In genomic region chr6:115764179-115764578, GRCm38 (mm10) we compare ENCODE assay signal across 8 mouse cellular contexts. TPM values are rescaled to one million over a fixed set of nuclear protein-coding genes. Genes with fewer than 3 reads are reported as not detected.
A peak's percentile ranks its signal among the peaks of the same experiment; 100 is the strongest.
DNase-seq lines count a peak whose midpoint lies in the region; ATAC-seq and TF ChIP-seq lines count a peak whose summit lies in the region.

No protein-coding gene starts in this region.

- ATAC-seq in intestine, embryonic 14.5 days (replicated peaks; ENCODE audit: low FRiP score, low TSS enrichment, low read depth), result peak; percentile 86
- ATAC-seq in midbrain, postnatal 0 days (ENCODE audit: low FRiP score), result peak; percentile 92

- H3K4me2 ChIP-seq in intestine, embryonic 14.5 days (ENCODE audit: low read length), result peak overlapping the region; percentile 33
- H3K4me2 ChIP-seq in midbrain, postnatal 0 days (ENCODE audit: low read depth, low read length, poor library complexity, severe bottlenecking), result no peak overlapping the region

- H3K27me3 ChIP-seq in intestine, embryonic 14.5 days (replicated peaks; ENCODE audit: control insufficient read depth, insufficient read depth, low read length), result no peaks in the 10 kb centered on the region
- H3K27me3 ChIP-seq in midbrain, postnatal 0 days (ENCODE audit: insufficient read depth, low read length), result no peaks in the 10 kb centered on the region

- no peak overlapping the region for H3K4me3 ChIP-seq in intestine, embryonic 14.5 days (ENCODE audit: low read depth, low read length)
- H3K4me3 ChIP-seq in midbrain, postnatal 0 days (ENCODE audit: low read depth, low read length), result no peak overlapping the region

- 8% methylated on average over 7 of the region's 7 CpGs for WGBS in intestine, embryonic 14.5 days
- WGBS in midbrain, postnatal 0 days, result 10% methylated on average over 7 of the region's 7 CpGs

- peak; percentile 55 to 72 for DNase-seq in frontal cortex, postnatal 10 days (ENCODE audit: low spot score in 2 of 2)
- no peak for DNase-seq in frontal cortex, postnatal 25 days (ENCODE audit: low spot score in 2 of 2)
- peak; percentile 28 for DNase-seq in adrenal gland, postnatal 25 days
- DNase-seq in gastrocnemius, postnatal 4 days (ENCODE audit: low spot score in 2 of 2), result peak; percentile 39 to 65
- peak; percentile 81 for DNase-seq in intestine, embryonic 14.5 days (ENCODE audit: low spot score)
- DNase-seq in liver, result peak; percentile 66
- DNase-seq in midbrain, postnatal 0 days (ENCODE audit: low spot score), result peak; percentile 95
- peak; percentile 78 for DNase-seq in thymus, postnatal 0 days (ENCODE audit: low spot score)

- peak overlapping the region; percentile 90 for H3K27ac ChIP-seq in intestine, embryonic 14.5 days (ENCODE audit: low read depth)
- H3K27ac ChIP-seq in midbrain, postnatal 0 days (ENCODE audit: low read depth, low read length), result peak overlapping the region; percentile 44

- peaks cover 20% of the 10 kb centered on the region for H3K4me1 ChIP-seq in intestine, embryonic 14.5 days (replicated peaks; ENCODE audit: control insufficient read depth, insufficient read depth, low read length)
- H3K4me1 ChIP-seq in midbrain, postnatal 0 days (ENCODE audit: insufficient read depth, low read length), result peaks cover 3% of the 10 kb centered on the region; the same call in 1 of the 2 replicates

- H3K9ac ChIP-seq in intestine, embryonic 14.5 days (ENCODE audit: low read length), result peak overlapping the region; percentile 32
- no peak overlapping the region for H3K9ac ChIP-seq in midbrain, postnatal 0 days (replicated peaks; ENCODE audit: low read length, poor library complexity, severe bottlenecking)

- no peaks in the 10 kb centered on the region for H3K9me3 ChIP-seq in intestine, embryonic 14.5 days (ENCODE audit: control insufficient read depth, low read length)
- H3K9me3 ChIP-seq in midbrain, postnatal 0 days (ENCODE audit: low read length), result no peaks in the 10 kb centered on the region

- 0 out of 2 replicates have a peak, but pooled peaks have one; percentile 5 for TF ChIP-seq CTCF in midbrain, postnatal 0 days (IDR thresholded peaks at IDR 0.05)

- no peaks in the 10 kb centered on the region for H3K36me3 ChIP-seq in intestine, embryonic 14.5 days (ENCODE audit: control insufficient read depth, insufficient read depth, low read length)
- H3K36me3 ChIP-seq in midbrain, postnatal 0 days (ENCODE audit: insufficient read depth, low read length), result no peaks in the 10 kb centered on the region

RNA-seq across cellular contexts. Expression of gene Tmem40, which starts 2.0 kb away (rescaled TPM):
- not detected in 2 replicates for total RNA-seq in adrenal gland, postnatal 25 days (2021)
- under 1 TPM; 0.66 to 0.73 TPM for total RNA-seq in gastrocnemius, postnatal 4 days (2021)
- 0.48 and 0.51 TPM in 2 replicates for polyA plus RNA-seq in intestine, embryonic 14.5 days (2014; fragmentation: Nextera tagmentation; extraction: Ambion mirVana)
- total RNA-seq in midbrain, postnatal 0 days (2014; rRNA removed), result 0.99 and 1.5 TPM in 2 replicates
- polyA plus RNA-seq in midbrain, postnatal 0 days (2015; fragmentation: Nextera tagmentation; extraction: Ambion mirVana), result 1.5 TPM in 2 replicates
- 1.4 and 2.2 TPM in 2 replicates for polyA plus RNA-seq in thymus, postnatal 0 days (2015; fragmentation: Nextera tagmentation; extraction: Ambion mirVana)

RNA-seq across cellular contexts. Expression of gene Cand2, which starts 10.2 kb away (rescaled TPM):
- total RNA-seq in adrenal gland, postnatal 25 days (2021), result 11.2 and 14.1 TPM in 2 replicates
- total RNA-seq in gastrocnemius, postnatal 4 days (2021), result 100 to 1,000 TPM; 103 to 106 TPM
- 29.6 and 30.2 TPM in 2 replicates for polyA plus RNA-seq in intestine, embryonic 14.5 days (2014; fragmentation: Nextera tagmentation; extraction: Ambion mirVana)
- total RNA-seq in midbrain, postnatal 0 days (2014; rRNA removed), result 9.3 and 10.2 TPM in 2 replicates
- 4.2 and 4.3 TPM in 2 replicates for polyA plus RNA-seq in midbrain, postnatal 0 days (2015; fragmentation: Nextera tagmentation; extraction: Ambion mirVana)
- polyA plus RNA-seq in thymus, postnatal 0 days (2015; fragmentation: Nextera tagmentation; extraction: Ambion mirVana), result 4.5 and 5.3 TPM in 2 replicates

RNA-seq across cellular contexts. Expression of gene Rpl32, which starts 44.4 kb away (rescaled TPM):
- 1,141 and 1,199 TPM in 2 replicates for total RNA-seq in adrenal gland, postnatal 25 days (2021)
- 1,000 to 10,000 TPM; 1,342 to 1,439 TPM for total RNA-seq in gastrocnemius, postnatal 4 days (2021)
- polyA plus RNA-seq in intestine, embryonic 14.5 days (2014; fragmentation: Nextera tagmentation; extraction: Ambion mirVana), result 2,668 and 2,809 TPM in 2 replicates
- 768 and 939 TPM in 2 replicates for total RNA-seq in midbrain, postnatal 0 days (2014; rRNA removed)
- 982 and 1,027 TPM in 2 replicates for polyA plus RNA-seq in midbrain, postnatal 0 days (2015; fragmentation: Nextera tagmentation; extraction: Ambion mirVana)
- polyA plus RNA-seq in thymus, postnatal 0 days (2015; fragmentation: Nextera tagmentation; extraction: Ambion mirVana), result 3,802 and 3,817 TPM in 2 replicates

Comparison
In these comparisons a context has a peak if more than half of its experiments do, and no peak if none do; other contexts are left out.
1. DNase-seq: peak in frontal cortex, postnatal 10 days (2 of 2), adrenal gland, postnatal 25 days (single experiment), gastrocnemius, postnatal 4 days (2 of 2), intestine, embryonic 14.5 days (single experiment), liver (single experiment), midbrain, postnatal 0 days (single experiment) and thymus, postnatal 0 days (single experiment); none in frontal cortex, postnatal 25 days (0 of 2).